Mouse (Mus musculus): ENCODE data around the gene Tmem217.

- TF ChIP-seq EP300 (IDR thresholded peaks at IDR 0.05; ENCODE audit: low read depth) (no peak), CTCF (IDR thresholded peaks at IDR 0.05; ENCODE audit: low read depth) (no peak)
These were observed 37.2 kb upstream of the Tmem217 start for GRCm38 (mm10) chr17:29589221-29589898.

Data from heart, postnatal 0 days (tissue).